Mouse (Mus musculus) left cerebral cortex, adult 2 months (tissue): Measurements from ENCODE around the gene Gm11011. TPM values are rescaled to one million over a fixed set of nuclear protein-coding genes. Genes with fewer than 3 reads are reported as not detected.

Experiments used
- DNase-seq, 2 experiments: peaks; one replicate each; pipeline ENCODE4 v3.0.0; 2021 to 2022; ENCODE audit warnings: low spot score in 2 of 2, mixed read lengths in 1 of 2; ENCODE audit errors: extremely low spot score in 1 of 2
- H3K27ac ChIP-seq: fragments of 200-600 bp; 2 replicates; pipeline ENCODE4 v1.8.1; 2022
- H3K4me3 ChIP-seq: fragments of 200-600 bp; 2 replicates; pipeline ENCODE4 v1.8.1; 2022
- CTCF ChIP-seq: fragments of 200-600 bp; IDR thresholded peaks from 2 replicates; pipeline ENCODE4 v1.8.1; 2022; ENCODE audit warnings: antibody characterized with exemption, mild to moderate bottlenecking, moderate library complexity
- intact Hi-C: fragments of 180-260 bp; cut with DNase I; formaldehyde crosslinking; loops from one replicate; pipeline ENCODE4 v1.15.1; 2025
- total RNA-seq, 2 experiments: library from RNA; stranded (reverse); gene quantifications; 2 replicates each; pipeline ENCODE4 v1.2.3; 2021

Gm11011 gene
- total RNA-seq, 2 experiments from 2014 or later, result not detected

DNA sequence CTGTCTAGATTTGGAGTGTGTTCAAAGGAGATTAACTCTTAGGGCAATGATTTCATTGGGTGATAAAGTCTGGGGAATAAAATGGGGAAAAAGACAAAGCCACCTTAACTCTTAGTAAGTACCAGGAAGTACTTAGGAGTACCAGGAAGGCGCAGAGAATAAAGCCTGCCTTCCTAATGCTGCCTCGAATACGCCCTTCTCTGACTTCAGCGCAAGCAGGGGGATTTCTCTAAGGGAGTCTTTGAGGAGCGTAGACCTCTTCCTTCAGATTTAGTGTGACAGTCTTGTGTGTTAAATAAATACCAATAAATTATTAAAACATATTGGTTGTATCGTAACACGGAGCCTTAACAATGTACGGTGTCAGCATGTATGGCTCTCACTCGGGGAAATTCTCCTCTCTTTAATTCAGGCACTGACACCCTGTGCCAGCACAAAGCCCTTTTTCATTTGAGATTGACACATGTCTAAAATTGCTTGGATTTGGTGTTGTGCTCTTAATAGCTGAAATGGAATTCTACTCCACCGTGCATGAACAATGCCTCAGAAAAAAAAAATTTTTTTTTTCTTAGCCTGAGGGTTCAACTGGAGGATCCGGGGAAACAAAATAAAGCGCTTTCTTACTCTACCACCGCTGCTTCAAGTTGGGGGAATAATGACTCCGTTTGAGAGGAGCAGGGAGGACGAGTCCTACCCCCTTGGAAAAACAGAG, 2.6 kb downstream of the Gm11011 start:
- intact Hi-C loops, result no loop called here
- no peak for TF ChIP-seq CTCF
- Histone ChIP-seq H3K27ac (no peak overlapping the region), H3K4me3 (no peak overlapping the region)
- DNase-seq, result no peak

DNA sequence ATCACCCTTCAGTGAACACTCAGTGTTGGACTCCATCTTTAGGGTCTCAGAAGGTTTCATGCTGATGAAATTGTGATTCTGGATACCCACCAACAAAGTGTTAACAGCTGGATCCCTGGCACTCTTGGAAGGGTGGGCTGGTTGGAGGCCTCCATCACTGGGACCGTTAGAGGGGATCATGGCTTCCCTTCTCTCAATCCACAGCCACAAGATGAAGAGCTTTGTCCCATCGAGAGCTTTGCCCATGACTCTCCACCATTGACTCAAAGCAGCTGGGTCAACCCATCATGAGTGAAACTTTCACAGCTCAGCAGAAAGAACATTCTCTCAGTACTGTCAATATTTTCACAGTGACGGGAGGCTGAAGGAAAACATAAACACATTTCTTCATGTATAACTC, 4.1 kb downstream of the Gm11011 start:
- Histone ChIP-seq H3K4me3 (no peak overlapping the region), H3K27ac (no peak overlapping the region)
- DNase-seq, result no peak
- intact Hi-C loops, result no loop called here
- TF ChIP-seq CTCF, result no peak

DNA sequence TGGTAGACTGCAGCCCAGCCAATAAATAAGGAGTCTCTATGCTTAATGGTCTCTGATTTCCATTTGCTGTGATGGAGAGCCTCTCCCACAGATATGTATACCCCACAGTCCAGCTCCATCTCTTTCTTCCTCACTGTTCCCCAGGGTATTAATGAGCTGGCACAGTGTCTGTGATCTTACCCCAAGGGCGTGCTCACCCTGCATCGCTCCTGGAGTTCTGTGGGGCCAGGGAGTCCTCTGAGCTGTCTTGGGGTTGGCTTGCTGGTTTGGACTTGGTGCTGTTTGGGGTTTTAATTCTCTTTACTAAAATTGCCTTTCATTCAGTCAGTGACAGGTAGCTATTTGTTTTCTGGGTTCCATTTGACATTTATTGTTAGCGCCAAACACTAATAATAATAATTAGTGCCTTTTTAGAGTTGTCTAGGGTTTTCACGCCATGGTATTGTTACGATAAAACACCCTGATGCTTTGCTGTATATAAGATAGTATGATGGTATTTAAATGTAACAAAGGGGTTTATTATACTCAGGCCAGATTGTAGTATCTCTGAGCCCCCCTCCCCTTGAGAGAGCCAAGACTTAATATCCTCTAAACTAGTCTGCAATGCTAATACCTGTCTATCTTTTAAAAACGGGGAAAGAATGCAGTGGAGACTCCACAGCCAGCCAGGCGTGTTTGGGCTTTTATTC, 9.9 kb downstream of the Gm11011 start:
- intact Hi-C loops, result no loop called here
- no peak for TF ChIP-seq CTCF
- Histone ChIP-seq H3K27ac (no peak overlapping the region), H3K4me3 (no peak overlapping the region)
- no peak for DNase-seq

GRCm38 (mm10) chr2:169570063-169570462, 17.5 kb downstream of the Gm11011 start:
- no peak overlapping the region for H3K4me3 ChIP-seq
- DNase-seq, result no peak
- intact Hi-C loops, result no loop called here
- TF ChIP-seq CTCF, result no peak
- H3K27ac ChIP-seq, result no peak overlapping the region

DNA sequence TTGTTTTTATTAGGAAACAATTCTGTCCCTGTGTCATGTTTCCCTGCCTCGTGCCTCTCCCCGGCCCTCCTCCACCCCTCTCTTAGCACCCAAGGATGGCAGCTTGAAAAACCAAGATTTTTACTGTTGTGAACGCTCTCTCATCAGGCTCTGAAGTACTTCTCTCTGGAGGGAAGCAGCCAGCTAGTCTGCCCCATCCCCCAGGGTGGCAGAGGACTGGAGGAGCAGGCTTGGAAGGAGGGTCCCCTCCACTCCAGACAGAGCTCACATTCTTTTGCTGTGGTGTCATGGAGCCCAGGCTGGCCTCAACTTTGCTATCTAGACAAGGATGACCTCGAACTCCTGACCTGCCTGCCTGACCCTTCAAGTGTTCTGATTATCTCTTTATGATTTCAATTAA, 21.4 kb downstream of the Gm11011 start:
- Histone ChIP-seq H3K27ac (no peak overlapping the region), H3K4me3 (no peak overlapping the region)
- DNase-seq, result no peak
- intact Hi-C loops, result no loop called here
- TF ChIP-seq CTCF, result no peak

GRCm38 (mm10) chr2:169565751-169566150, 21.8 kb downstream of the Gm11011 start:
- no peak overlapping the region for H3K27ac ChIP-seq
- intact Hi-C loops, result no loop called here
- TF ChIP-seq CTCF, result no peak
- no peak overlapping the region for H3K4me3 ChIP-seq
- DNase-seq, result no peak

DNA sequence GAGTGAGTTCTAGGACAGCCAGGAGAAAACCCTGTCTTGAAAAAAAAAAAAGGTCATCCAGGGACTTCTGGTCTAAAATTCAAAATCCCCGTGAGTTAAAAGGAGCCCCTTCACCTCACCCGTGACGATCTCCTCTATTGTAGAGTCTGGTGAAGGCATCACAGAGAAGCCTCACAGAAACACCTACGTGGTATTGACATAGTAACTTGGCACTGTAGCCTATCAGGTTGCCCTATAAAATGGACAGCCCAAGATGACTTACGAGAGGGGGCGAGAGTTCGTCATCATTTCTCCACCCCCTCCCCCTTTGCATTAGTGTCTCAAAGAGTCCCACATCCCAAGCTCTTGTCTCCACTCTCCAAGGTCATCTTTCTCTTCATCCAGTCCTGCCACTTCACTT, 41.9 kb downstream of the Gm11011 start:
- intact Hi-C loops, result no loop called here
- DNase-seq, result no peak
- H3K4me3 ChIP-seq, result no peak overlapping the region
- TF ChIP-seq CTCF, result no peak
- no peak overlapping the region for H3K27ac ChIP-seq

GRCm38 (mm10) chr2:169538906-169539305, 48.6 kb downstream of the Gm11011 start:
- H3K4me3 ChIP-seq, result no peak overlapping the region
- TF ChIP-seq CTCF, result no peak
- DNase-seq, result no peak
- H3K27ac ChIP-seq, result no peak overlapping the region
- intact Hi-C loops, result no loop called here

Other genes with a start within 250 kb of the Gm11011 start
- gene Tshz2, start 45.3 kb upstream of the Gm11011 start, total RNA-seq, result 10 to 100 TPM; 38.2 to 46.1 TPM